Mouse (Mus musculus) hindbrain, embryonic 10.5 days (tissue): Measurements from ENCODE around the gene Lck. TPM values are rescaled to one million over a fixed set of nuclear protein-coding genes. Genes with fewer than 3 reads are reported as not detected.

Experiments
- DNase-seq: peaks from one replicate; pipeline ENCODE4 v3.0.0-alpha.2; 2017; ENCODE audit warnings: low spot score
- H3K27ac ChIP-seq: fragments of 300-500 bp; sonication (generic); 2 replicates; pipeline ENCODE4 v1.5.1; 2016; ENCODE audit warnings: mild to moderate bottlenecking, moderate library complexity
- H3K27me3 ChIP-seq: fragments of 300-500 bp; sonication (generic); 2 replicates; pipeline ENCODE4 v1.6.1; 2016; ENCODE audit warnings: mild to moderate bottlenecking; ENCODE audit not compliant: poor library complexity, insufficient read depth, severe bottlenecking
- H3K36me3 ChIP-seq: fragments of 300-500 bp; sonication (generic); 2 replicates; pipeline ENCODE4 v1.6.1; 2016; ENCODE audit warnings: mild to moderate bottlenecking, moderate library complexity
- H3K4me1 ChIP-seq: fragments of 300-500 bp; sonication (generic); replicated peaks from 2 replicates; pipeline ENCODE4 v1.6.1; 2016; ENCODE audit warnings: mild to moderate bottlenecking
- H3K4me3 ChIP-seq: fragments of 300-500 bp; sonication (generic); 2 replicates; pipeline ENCODE4 v1.5.1; 2016; ENCODE audit warnings: mild to moderate bottlenecking, moderate library complexity
- H3K9me3 ChIP-seq: fragments of 300-500 bp; sonication (generic); 2 replicates; pipeline ENCODE4 v1.6.1; 2016; ENCODE audit warnings: mild to moderate bottlenecking, moderate library complexity
- WGBS: fragments of 180-500 bp; shearing (Covaris S2); methylation state at CpG from one replicate; pipeline ENCODE4 v1.1.7; 2016; 5-methylcytosine and 5-hydroxymethylcytosine counted together
- polyA plus RNA-seq: library from polyadenylated mRNA; unstranded; fragments of >200 nt; fragmentation: Nextera tagmentation; extraction: Ambion mirVana; gene quantifications from 2 replicates; pipeline ENCODE4 v1.2.1, GENCODE M21; 2016

Lck gene
- polyA plus RNA-seq, 1 experiment from 2014 or later, result 6.5 TPM

DNA sequence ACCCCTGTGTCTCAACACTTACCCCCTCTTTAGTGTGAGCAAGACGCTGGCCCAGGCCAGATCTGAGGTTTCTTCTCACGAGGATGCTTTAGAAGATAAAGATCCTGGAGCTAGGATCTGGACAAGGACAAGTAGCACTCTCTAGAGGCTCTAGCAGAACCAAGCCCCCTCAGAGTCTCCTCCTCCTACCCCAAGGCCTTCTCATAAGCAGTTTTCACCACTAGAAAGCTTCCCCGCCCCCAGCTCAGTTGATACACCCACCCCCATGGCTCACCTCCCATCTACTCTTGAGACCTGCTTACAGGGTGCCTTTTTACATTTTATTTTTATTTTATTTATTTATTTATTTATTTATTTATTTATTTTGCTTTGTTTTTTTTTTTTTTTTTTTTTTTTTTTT lies 63.8 kb downstream of the Lck start:
- H3K36me3 ChIP-seq, result peaks cover 3% of the 10 kb centered on the region
- H3K27me3 ChIP-seq, result no peaks in the 10 kb centered on the region
- peaks cover 59% of the 10 kb centered on the region for H3K4me1 ChIP-seq
- H3K9me3 ChIP-seq, result no peaks in the 10 kb centered on the region
- no peak for DNase-seq
- H3K27ac ChIP-seq, result peak overlapping the region; percentile 64
- no peak overlapping the region for H3K4me3 ChIP-seq
- 64% methylated on average over 3 of the region's 3 CpGs for WGBS

DNA sequence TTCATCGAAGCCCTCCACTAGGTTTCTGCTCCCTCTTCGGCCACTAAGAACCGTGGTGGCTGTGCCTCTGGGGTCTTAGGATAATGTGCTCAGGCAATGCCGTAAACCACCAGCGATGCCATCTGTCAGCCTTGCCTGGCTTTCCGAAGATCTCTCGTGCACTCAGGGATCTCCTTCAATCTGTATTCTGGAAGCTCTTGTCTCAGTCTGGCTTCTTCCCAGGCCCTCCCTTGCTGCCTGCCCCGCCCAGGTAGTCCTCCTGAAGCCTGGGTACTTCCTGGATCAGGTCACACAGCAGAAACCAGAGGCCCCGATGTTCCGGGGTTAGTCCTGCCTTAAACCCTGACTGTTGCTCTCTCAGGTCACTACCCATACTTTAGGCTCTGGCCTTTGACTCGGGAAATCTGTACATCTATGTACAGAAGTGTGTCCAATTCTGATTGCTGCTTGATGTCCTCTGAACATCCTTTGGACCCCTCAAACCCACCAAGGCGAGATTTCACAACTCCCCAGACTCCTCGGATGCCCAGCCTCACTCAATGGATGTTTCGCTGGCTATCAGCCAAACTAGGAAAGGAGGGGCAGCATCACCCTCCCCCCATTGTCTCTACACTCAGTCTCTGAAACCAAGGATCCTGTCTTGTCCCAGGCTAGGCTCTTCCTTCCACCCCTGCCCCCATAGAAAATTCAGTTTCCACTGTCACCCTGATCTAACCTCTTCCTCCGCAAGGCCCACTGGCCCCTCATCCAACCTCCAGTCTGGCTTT lies 64.4 kb downstream of the Lck start:
- H3K4me1 ChIP-seq, result peaks cover 63% of the 10 kb centered on the region
- no peaks in the 10 kb centered on the region for H3K27me3 ChIP-seq
- no peaks in the 10 kb centered on the region for H3K36me3 ChIP-seq
- WGBS, result 71% methylated on average over 15 of the region's 15 CpGs
- H3K9me3 ChIP-seq, result no peaks in the 10 kb centered on the region
- no peak for DNase-seq
- H3K4me3 ChIP-seq, result no peak overlapping the region
- peak overlapping the region; percentile 64 for H3K27ac ChIP-seq

DNA sequence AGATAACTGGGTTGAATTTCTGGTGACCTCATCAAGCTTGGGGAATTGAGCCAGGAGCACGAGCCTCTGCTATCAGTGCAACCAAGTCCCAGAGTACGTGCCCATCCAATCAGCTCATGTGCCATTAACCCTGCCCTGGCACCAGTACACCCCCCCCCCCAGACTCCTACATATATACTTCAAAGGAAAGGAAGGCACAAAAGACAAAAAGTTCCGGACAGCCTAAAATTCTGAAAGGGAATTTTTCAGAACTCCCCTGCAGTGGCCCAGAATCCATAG lies 65.3 kb downstream of the Lck start:
- Histone ChIP-seq H3K4me3 (no peak overlapping the region), H3K27me3 (no peaks in the 10 kb centered on the region), H3K4me1 (peaks cover 58% of the 10 kb centered on the region), H3K27ac (no peak overlapping the region), H3K9me3 (no peaks in the 10 kb centered on the region), H3K36me3 (no peaks in the 10 kb centered on the region)
- no peak for DNase-seq
- WGBS, result 86% methylated on average over 3 of the region's 3 CpGs

DNA sequence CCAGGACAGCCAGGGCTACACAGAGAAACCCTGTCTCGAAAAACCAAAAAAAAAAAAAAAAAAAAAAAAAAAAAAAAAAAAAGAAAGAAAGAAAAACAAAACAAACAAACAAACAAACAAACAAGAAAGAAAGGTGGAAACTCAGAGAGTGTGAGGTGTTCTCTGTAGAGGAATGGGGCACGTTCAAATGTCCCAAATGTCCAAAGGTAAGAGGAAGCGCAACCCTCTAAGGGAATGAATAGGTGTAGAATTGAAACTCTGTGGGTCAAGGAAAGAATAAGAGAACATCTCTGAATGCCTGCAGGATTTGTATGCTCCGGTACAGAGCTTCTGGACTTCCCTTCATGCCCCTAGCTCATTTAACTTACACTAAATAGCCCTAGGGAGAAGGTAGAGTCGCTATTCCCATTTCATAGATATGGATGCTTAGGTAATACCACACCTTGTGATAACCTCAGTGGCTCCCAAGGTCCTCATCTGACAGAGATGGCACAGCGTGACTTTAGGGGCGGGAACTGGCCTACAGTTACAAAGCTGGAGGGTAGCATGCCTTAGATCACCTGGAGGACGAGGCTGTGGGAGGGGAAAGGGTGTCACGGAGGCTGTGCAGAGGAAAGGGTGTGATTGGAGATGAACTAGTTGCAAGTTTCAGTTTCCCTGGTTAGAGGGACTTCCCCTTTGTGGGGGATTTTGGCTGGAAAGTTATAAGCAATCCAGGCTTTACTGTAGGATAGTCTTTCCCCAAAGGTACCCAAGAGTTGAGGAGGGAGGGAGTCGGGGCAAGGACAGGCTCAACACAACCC lies 65.8 kb downstream of the Lck start:
- WGBS, result 68% methylated on average over 9 of the region's 10 CpGs

DNA sequence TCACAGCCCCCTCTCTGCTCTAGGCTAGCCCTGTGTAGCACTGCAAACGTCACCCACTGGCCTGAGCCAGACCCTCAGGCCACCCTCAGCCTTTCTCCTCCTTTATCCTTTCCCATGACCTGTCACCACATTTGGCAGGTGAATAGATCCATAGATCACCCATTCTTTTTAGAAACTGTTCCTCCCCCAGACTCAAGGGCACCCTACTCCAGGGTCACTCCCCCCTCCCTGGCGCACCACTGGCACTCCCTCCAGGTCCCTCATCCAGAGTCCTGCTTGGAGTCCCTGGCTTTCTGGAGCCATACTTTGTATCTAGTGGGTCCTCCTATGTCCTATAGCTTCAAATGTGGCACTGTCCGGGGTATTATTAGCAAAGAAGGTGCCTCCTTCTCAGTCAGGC lies 67.9 kb downstream of the Lck start:
- 78% methylated on average over 3 of the region's 3 CpGs for WGBS
- Histone ChIP-seq H3K9me3 (no peaks in the 10 kb centered on the region), H3K36me3 (no peaks in the 10 kb centered on the region), H3K27ac (no peak overlapping the region; the same call in 1 of the 2 replicates), H3K4me1 (peaks cover 46% of the 10 kb centered on the region), H3K4me3 (no peak overlapping the region; the same call in 1 of the 2 replicates), H3K27me3 (no peaks in the 10 kb centered on the region)
- no peak for DNase-seq

More for the DNA sequence above, 65.8 kb downstream of the Lck start:
- no peak overlapping the region for H3K4me3 ChIP-seq
- H3K36me3 ChIP-seq, result no peaks in the 10 kb centered on the region
- DNase-seq, result no peak
- no peaks in the 10 kb centered on the region for H3K27me3 ChIP-seq
- peak overlapping the region; percentile 8; the same call in 1 of the 2 replicates for H3K27ac ChIP-seq
- H3K9me3 ChIP-seq, result no peaks in the 10 kb centered on the region
- peaks cover 53% of the 10 kb centered on the region for H3K4me1 ChIP-seq

DNA sequence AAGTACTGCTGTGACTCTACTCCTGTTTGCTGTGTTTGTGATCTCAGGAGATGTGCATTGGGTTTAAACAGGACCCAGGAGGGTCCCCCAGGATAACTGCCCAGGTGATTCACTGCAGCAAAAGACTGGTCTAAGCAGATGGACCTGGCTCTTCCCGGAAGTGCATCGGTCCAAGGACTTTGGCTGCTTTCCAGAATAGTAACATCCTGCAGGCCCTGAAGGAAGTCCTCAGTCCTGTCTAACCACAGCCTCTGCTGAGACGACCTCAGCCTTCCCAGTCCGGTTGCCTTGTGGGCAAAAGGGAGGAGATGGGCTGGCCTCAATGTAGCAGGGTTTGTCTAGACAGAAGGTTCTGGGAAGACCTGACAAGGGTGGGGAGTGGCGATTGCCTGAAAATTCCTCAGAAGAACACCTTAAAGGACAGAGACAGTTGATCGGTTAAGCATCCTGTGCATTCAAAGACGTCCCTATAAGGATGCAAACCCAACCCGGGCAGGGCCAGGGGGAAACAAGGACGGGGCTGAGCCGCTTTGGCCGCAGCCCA lies 70.5 kb downstream of the Lck start:
- Histone ChIP-seq H3K27me3 (no peaks in the 10 kb centered on the region), H3K4me3 (no peak overlapping the region), H3K36me3 (no peaks in the 10 kb centered on the region), H3K9me3 (no peaks in the 10 kb centered on the region), H3K4me1 (peaks cover 46% of the 10 kb centered on the region), H3K27ac (no peak overlapping the region)
- DNase-seq, result no peak
- 80% methylated on average over 11 of the region's 11 CpGs for WGBS

DNA sequence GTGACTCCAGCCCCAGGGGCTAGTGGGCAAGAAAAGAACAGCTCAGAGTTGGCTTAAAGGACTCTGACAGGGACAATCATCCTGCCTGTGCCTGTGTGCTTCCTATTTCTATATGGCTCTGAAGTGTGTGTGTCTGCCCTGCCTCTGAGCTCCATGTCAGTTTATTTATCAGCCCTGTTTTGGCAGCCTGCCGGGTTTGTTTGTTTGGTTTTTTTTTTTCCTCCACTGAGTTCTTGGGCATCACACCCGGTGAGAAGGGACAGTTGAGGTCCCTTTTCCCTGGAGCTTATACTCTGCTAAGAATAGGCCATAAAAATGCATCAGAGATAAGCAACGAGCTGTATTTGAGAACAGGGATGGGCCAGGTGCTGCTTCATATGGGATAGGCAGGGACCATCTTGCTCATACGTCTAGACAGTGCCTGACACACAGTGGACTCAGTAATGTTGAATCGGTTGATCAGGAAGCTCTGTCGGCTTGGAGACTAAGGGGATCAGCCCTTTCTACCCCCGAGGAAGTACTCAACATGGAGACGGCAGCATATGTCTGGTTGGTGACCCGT lies 71.0 kb downstream of the Lck start:
- DNase-seq, result no peak
- Histone ChIP-seq H3K4me1 (peaks cover 42% of the 10 kb centered on the region), H3K4me3 (no peak overlapping the region), H3K36me3 (no peaks in the 10 kb centered on the region), H3K27ac (no peak overlapping the region), H3K27me3 (no peaks in the 10 kb centered on the region), H3K9me3 (no peaks in the 10 kb centered on the region)
- WGBS, result 75% methylated on average over 9 of the region's 9 CpGs

DNA sequence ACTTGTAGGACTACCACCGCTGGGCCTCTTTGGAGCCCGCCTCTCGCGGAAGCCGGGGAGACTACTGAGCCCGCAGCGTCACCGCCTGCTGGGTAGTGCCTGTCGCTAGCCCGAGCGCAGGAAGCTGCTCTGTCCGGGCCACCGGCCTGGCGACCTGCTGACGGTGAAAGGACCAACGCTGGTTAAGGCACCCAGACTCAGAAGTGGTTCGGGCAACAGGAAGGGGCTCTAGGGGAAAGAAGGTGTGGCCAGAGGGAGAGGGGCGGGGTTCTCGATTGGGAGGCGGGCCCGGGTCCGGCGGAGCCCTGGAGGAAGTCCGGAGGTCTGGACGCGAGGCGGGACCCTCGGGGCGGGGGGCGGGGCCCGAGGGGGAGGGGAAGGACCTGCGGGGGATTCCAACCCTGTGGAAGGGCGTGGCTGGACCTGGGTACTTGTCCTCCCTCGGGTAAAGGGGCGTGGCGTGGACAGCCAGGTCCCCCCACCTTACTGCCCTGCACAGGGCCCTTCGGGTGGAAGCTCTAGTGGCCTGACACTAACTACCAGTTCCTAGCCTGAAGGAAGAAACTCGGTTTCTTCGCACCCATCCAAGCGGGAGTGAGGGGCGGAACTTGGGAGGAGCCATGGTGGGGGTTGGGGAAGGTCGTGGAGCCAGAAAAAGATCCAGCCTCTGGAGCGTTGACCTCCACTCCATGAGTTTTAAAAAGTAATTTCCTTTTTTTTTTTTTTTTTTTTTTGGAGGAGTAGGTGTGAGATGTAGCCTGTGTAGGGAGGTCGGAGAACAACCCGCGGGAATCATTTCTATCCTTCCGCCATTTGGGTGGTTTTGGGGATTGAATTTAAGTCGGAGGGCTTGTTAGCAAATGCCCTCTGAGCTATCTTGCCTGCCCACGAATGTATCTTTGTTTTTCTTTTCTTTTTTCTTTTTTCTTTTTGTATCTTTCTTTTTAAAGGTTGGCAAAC lies 72.6 kb downstream of the Lck start:
- peak overlapping the region; percentile 87 for H3K27ac ChIP-seq
- H3K4me3 ChIP-seq, result peak overlapping the region; percentile 67
- DNase-seq, result peak; percentile 96
- H3K36me3 ChIP-seq, result no peaks in the 10 kb centered on the region
- H3K9me3 ChIP-seq, result no peaks in the 10 kb centered on the region
- H3K27me3 ChIP-seq, result no peaks in the 10 kb centered on the region
- 2% methylated on average over 49 of the region's 49 CpGs for WGBS
- H3K4me1 ChIP-seq, result peaks cover 54% of the 10 kb centered on the region

DNA sequence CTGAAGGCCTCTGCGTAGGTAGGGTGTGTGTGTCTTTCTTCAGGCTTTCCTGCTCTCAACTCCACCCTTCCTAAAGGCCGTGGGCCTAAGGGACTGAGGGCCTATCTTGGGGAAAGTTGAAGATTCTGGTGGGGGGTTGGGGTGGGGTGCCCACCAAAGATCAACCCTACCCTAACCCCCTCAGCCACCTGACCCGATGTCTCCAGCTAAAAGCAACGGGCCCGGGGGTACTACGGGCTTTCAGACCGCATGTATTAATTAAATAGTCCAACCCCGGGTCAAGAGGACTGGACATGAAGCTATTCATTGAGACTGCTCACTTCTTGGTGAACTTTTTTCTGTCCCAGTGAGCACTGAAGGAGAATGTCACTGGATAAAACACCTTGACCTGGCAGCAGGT lies 73.4 kb downstream of the Lck start:
- Histone ChIP-seq H3K9me3 (no peaks in the 10 kb centered on the region), H3K4me1 (peaks cover 59% of the 10 kb centered on the region), H3K4me3 (peak overlapping the region; percentile 67), H3K27me3 (no peaks in the 10 kb centered on the region), H3K36me3 (no peaks in the 10 kb centered on the region), H3K27ac (peak overlapping the region; percentile 87)
- 79% methylated on average over 8 of the region's 8 CpGs for WGBS
- no peak for DNase-seq

DNA sequence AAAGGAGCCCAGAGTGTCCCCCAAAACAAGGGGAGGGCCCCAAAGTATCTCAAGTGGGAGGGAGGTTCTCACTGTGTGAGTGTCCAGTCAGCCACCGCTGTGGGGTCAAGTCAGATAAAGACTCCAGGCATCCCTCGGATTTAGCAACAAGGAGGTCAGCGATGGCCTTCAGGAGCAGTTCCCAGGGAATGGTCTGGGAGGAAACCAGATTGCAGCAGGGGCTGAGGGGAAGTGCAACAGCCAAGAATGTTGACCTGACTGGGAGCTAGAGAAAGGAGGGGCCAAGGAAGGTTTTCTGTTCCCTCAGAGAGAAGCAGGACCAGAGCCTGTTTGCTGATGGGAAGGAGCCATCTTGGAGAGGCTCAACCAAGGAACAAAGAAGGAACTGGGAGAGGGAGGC lies 74.5 kb downstream of the Lck start:
- no peak for DNase-seq
- Histone ChIP-seq H3K27ac (peak overlapping the region; percentile 66), H3K4me3 (no peak overlapping the region), H3K36me3 (no peaks in the 10 kb centered on the region), H3K27me3 (no peaks in the 10 kb centered on the region), H3K9me3 (no peaks in the 10 kb centered on the region), H3K4me1 (peaks cover 52% of the 10 kb centered on the region)
- WGBS, result 68% methylated on average over 3 of the region's 3 CpGs
